Mouse (Mus musculus) forebrain, embryonic 13.5 days (tissue): Measurements from ENCODE around the gene Dnajc28. TPM values are rescaled to one million over a fixed set of nuclear protein-coding genes. Genes with fewer than 3 reads are reported as not detected.

Experiments used
- ATAC-seq: fragments of 200-750 bp; cut with Nextera tagmentation; 2 replicates; pipeline ENCODE4 v1.8.0; 2017
- H3K27ac ChIP-seq: fragments of 300-500 bp; sonication (generic); 2 replicates; pipeline ENCODE4 v1.5.1; 2015; ENCODE audit warnings: inconsistent platforms, mild to moderate bottlenecking, moderate library complexity
- H3K27me3 ChIP-seq: fragments of 300-500 bp; sonication (generic); 2 replicates; pipeline ENCODE4 v1.6.1; 2015; ENCODE audit warnings: mild to moderate bottlenecking, inconsistent platforms
- H3K36me3 ChIP-seq: fragments of 300-500 bp; sonication (generic); 2 replicates; pipeline ENCODE4 v1.6.1; 2015; ENCODE audit warnings: mild to moderate bottlenecking, inconsistent platforms; ENCODE audit not compliant: poor library complexity, severe bottlenecking
- H3K4me1 ChIP-seq: fragments of 300-500 bp; sonication (generic); 2 replicates; pipeline ENCODE4 v1.6.1; 2015; ENCODE audit warnings: inconsistent platforms
- H3K4me2 ChIP-seq: fragments of 300-500 bp; sonication (generic); 2 replicates; pipeline ENCODE4 v1.6.1; 2015; ENCODE audit warnings: inconsistent platforms, mild to moderate bottlenecking, moderate library complexity
- H3K4me3 ChIP-seq: fragments of 300-500 bp; sonication (generic); 2 replicates; pipeline ENCODE4 v1.5.1; 2015; ENCODE audit warnings: mild to moderate bottlenecking, inconsistent platforms
- H3K9ac ChIP-seq: fragments of 300-500 bp; sonication (generic); 2 replicates; pipeline ENCODE4 v1.6.1; 2015; ENCODE audit warnings: mild to moderate bottlenecking, inconsistent platforms
- H3K9me3 ChIP-seq: fragments of 300-500 bp; sonication (generic); replicated peaks from 2 replicates; pipeline ENCODE4 v1.6.1; 2016; ENCODE audit warnings: inconsistent platforms
- WGBS: fragments of 180-500 bp; shearing (Covaris S2); methylation state at CpG from one replicate; pipeline ENCODE4 v1.1.7; 2015; 5-methylcytosine and 5-hydroxymethylcytosine counted together
- polyA plus RNA-seq: library from polyadenylated mRNA; unstranded; fragments of >200 nt; fragmentation: Nextera tagmentation; extraction: Ambion mirVana; gene quantifications from 2 replicates; pipeline ENCODE4 v1.2.1, GENCODE M21; 2015

Dnajc28 gene
- polyA plus RNA-seq, 1 experiment from 2014 or later, result 7.9 TPM

DNA sequence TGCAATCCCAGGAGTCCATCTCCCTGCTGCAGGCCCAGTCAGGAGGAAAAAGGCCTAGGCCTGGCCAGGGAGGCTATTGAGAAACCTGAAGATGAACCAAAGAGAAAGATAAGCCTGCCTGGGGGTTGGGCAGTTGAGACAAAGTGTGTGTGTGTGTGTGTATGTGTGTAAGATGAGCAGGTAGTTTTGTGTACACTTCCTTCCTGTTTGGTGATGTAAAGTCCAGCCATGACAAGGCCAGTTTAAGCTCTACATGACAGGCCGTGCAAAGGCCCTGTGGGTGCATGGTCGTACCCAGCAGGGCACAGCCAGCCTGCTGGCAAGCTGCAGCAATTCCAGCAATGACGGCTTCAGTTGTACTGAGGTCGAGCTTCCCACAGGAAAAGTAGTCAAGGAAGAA lies 10.9 kb upstream of the Dnajc28 start:
- no peaks in the 10 kb centered on the region for H3K4me1 ChIP-seq
- H3K4me2 ChIP-seq, result no peak overlapping the region
- no peak overlapping the region for H3K9ac ChIP-seq
- no peak for ATAC-seq
- H3K27ac ChIP-seq, result no peak overlapping the region
- H3K4me3 ChIP-seq, result no peak overlapping the region
- 92% methylated on average over 4 of the region's 4 CpGs for WGBS
- no peaks in the 10 kb centered on the region for H3K9me3 ChIP-seq
- no peaks in the 10 kb centered on the region for H3K27me3 ChIP-seq
- H3K36me3 ChIP-seq, result peaks cover 96% of the 10 kb centered on the region

DNA sequence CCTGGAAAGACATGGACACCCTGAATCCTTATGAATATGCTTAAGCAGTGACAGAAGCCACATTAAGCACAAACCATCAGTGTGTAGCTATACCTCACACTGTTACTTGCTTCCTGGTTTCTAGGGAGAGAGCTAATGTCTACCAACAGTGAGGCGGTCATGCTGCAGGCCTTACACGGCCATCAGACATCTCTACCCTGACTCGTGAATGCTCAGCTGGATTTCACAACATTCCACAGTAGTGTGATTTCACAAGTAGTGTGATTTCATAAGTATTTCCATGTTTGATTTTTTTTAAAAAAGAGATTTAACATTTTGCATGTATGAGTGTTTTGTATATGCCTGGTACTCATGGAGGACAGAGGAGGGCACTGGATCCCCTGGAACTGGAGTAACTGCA lies 9.8 kb upstream of the Dnajc28 start:
- ATAC-seq, result no peak
- H3K27me3 ChIP-seq, result no peaks in the 10 kb centered on the region
- 94% methylated on average over 3 of the region's 3 CpGs for WGBS
- H3K4me1 ChIP-seq, result no peaks in the 10 kb centered on the region
- no peak overlapping the region for H3K27ac ChIP-seq
- no peak overlapping the region for H3K4me2 ChIP-seq
- H3K9me3 ChIP-seq, result no peaks in the 10 kb centered on the region
- no peak overlapping the region for H3K9ac ChIP-seq
- no peak overlapping the region for H3K4me3 ChIP-seq
- peaks cover 95% of the 10 kb centered on the region for H3K36me3 ChIP-seq

DNA sequence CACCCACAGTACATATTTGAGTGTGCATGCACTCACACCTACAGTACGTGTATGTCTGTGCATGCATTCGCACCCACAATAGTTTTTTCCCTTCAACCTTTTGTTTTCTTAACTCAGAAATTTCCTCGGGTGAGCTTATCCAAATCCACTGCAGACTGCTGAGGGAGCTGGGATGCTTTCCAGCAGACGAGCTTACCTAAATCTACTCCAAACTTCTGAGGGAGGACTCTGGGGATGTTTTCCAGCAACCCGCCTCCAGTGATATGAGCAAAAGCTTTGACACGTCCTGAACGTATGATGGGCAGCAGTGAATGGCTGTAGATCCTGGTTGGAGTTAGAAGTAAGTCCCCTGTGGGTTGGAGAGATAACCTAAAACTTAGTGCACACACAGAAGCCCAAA lies 9.0 kb upstream of the Dnajc28 start:
- 90% methylated on average over 7 of the region's 7 CpGs for WGBS
- H3K9me3 ChIP-seq, result no peaks in the 10 kb centered on the region
- no peak overlapping the region for H3K27ac ChIP-seq
- peaks cover 97% of the 10 kb centered on the region for H3K36me3 ChIP-seq
- H3K9ac ChIP-seq, result no peak overlapping the region
- no peaks in the 10 kb centered on the region for H3K4me1 ChIP-seq
- no peaks in the 10 kb centered on the region for H3K27me3 ChIP-seq
- ATAC-seq, result no peak
- H3K4me2 ChIP-seq, result no peak overlapping the region
- no peak overlapping the region for H3K4me3 ChIP-seq

DNA sequence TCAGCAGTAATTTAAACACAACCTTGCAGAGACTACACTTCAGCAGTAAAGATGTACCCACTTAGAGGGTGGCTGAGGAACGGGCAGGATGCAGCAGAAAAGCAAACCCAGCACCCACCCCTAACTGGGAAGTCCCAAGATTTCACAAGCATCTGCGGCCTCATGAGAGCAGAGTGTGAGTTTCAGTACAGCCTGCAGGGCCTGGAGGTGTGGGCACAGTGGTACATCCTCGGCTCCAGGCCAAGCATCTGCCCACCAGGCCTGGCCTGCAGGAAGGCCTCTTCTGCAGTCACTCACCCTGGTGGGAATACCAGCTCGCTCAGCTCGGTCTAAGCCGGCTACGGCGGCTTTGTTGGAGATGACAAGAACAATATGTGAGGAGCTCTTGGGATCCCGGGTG lies 4.2 kb upstream of the Dnajc28 start:
- no peak overlapping the region for H3K4me2 ChIP-seq
- WGBS, result 88% methylated on average over 9 of the region's 9 CpGs
- no peaks in the 10 kb centered on the region for H3K27me3 ChIP-seq

DNA sequence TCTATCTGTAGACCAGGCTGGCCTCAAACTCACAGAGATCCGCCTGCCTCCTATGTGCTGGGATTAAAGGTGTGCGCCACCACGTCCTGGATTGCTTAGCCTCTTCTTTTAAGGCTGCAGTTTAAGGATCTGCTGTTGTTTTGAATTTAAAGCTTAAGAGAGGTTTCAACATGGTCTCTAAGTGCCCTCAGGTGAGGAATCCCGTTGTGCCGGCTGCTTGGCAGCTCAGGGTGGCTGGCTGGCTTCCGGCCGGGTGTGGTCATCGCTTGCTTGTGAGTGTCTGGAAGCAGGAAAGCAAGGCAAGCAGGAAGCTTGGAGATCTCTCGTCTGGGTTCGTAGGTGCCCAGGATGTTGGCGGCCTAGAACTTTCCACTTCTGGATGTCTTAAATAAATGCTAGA lies 2.2 kb upstream of the Dnajc28 start:
- Histone ChIP-seq H3K36me3 (peaks cover 62% of the 10 kb centered on the region), H3K27ac (no peak overlapping the region), H3K4me1 (peaks cover 8% of the 10 kb centered on the region; the same call in 1 of the 2 replicates), H3K4me3 (no peak overlapping the region), H3K9ac (no peak overlapping the region), H3K4me2 (no peak overlapping the region), H3K9me3 (no peaks in the 10 kb centered on the region), H3K27me3 (no peaks in the 10 kb centered on the region)
- WGBS, result 93% methylated on average over 11 of the region's 11 CpGs
- no peak for ATAC-seq

More for the DNA sequence above, 4.2 kb upstream of the Dnajc28 start:
- H3K9me3 ChIP-seq, result no peaks in the 10 kb centered on the region
- H3K27ac ChIP-seq, result no peak overlapping the region
- H3K4me1 ChIP-seq, result peaks cover 3% of the 10 kb centered on the region; the same call in 1 of the 2 replicates
- ATAC-seq, result no peak
- no peak overlapping the region for H3K9ac ChIP-seq
- peaks cover 82% of the 10 kb centered on the region for H3K36me3 ChIP-seq
- H3K4me3 ChIP-seq, result no peak overlapping the region

- H3K9me3 ChIP-seq, result no peaks in the 10 kb centered on the region
- H3K27me3 ChIP-seq, result no peaks in the 10 kb centered on the region
- 94% methylated on average over 5 of the region's 5 CpGs for WGBS
- no peak overlapping the region for H3K9ac ChIP-seq
- ATAC-seq, result no peak
- H3K4me3 ChIP-seq, result no peak overlapping the region
- H3K27ac ChIP-seq, result no peak overlapping the region
- peaks cover 54% of the 10 kb centered on the region for H3K36me3 ChIP-seq
- H3K4me2 ChIP-seq, result no peak overlapping the region
- H3K4me1 ChIP-seq, result peaks cover 8% of the 10 kb centered on the region; the same call in 1 of the 2 replicates
Measured at GRCm38 (mm10) chr16:91620185-91620584, 1.4 kb upstream of the Dnajc28 start.

- H3K4me1 ChIP-seq, result peaks cover 8% of the 10 kb centered on the region; the same call in 1 of the 2 replicates
- no peaks in the 10 kb centered on the region for H3K36me3 ChIP-seq
- H3K4me3 ChIP-seq, result no peak overlapping the region
- no peak overlapping the region for H3K4me2 ChIP-seq
- 87% methylated on average over 6 of the region's 6 CpGs for WGBS
- H3K27me3 ChIP-seq, result no peaks in the 10 kb centered on the region
- no peaks in the 10 kb centered on the region for H3K9me3 ChIP-seq
- no peak overlapping the region for H3K27ac ChIP-seq
- H3K9ac ChIP-seq, result no peak overlapping the region
- no peak for ATAC-seq
Measured at GRCm38 (mm10) chr16:91614552-91614951, 4.3 kb downstream of the Dnajc28 start.

DNA sequence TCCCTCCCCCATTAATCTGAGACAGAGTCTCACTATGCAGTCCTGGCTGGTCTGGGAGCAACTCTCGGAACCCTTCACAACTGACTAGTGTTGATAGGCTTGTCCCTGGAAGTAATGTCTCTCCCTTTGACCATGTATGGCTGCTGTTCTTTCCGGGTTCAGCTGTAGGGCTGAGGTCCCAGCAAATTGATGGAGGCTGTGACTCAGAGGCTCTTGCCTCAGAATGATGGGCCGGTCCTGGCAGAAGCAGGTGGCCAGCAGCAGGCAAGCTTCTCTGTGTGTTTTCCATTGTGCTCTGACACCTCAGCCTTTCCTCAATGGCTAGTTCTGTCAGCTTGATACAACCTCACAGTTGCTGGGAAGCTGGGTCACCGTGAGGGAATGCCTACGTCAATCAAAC lies 6.3 kb downstream of the Dnajc28 start:
- Histone ChIP-seq H3K27ac (no peak overlapping the region), H3K27me3 (no peaks in the 10 kb centered on the region), H3K36me3 (no peaks in the 10 kb centered on the region), H3K4me1 (no peaks in the 10 kb centered on the region), H3K4me3 (no peak overlapping the region), H3K9me3 (no peaks in the 10 kb centered on the region), H3K9ac (no peak overlapping the region), H3K4me2 (no peak overlapping the region)
- ATAC-seq, result no peak
- 74% methylated on average over 5 of the region's 5 CpGs for WGBS

GRCm38 (mm10) chr16:91611248-91611647 lies 7.6 kb downstream of the Dnajc28 start:
- H3K4me1 ChIP-seq, result no peaks in the 10 kb centered on the region
- no peaks in the 10 kb centered on the region for H3K9me3 ChIP-seq
- ATAC-seq, result no peak
- WGBS, result 69% methylated on average over 11 of the region's 11 CpGs
- no peaks in the 10 kb centered on the region for H3K36me3 ChIP-seq
- no peak overlapping the region for H3K27ac ChIP-seq
- H3K4me3 ChIP-seq, result no peak overlapping the region
- no peaks in the 10 kb centered on the region for H3K27me3 ChIP-seq
- no peak overlapping the region for H3K9ac ChIP-seq
- no peak overlapping the region for H3K4me2 ChIP-seq

GRCm38 (mm10) chr16:91609501-91610245 lies 9.2 kb downstream of the Dnajc28 start:
- Histone ChIP-seq H3K9me3 (no peaks in the 10 kb centered on the region), H3K27me3 (no peaks in the 10 kb centered on the region), H3K4me3 (no peak overlapping the region), H3K9ac (no peak overlapping the region), H3K36me3 (no peaks in the 10 kb centered on the region), H3K27ac (no peak overlapping the region), H3K4me2 (no peak overlapping the region), H3K4me1 (no peaks in the 10 kb centered on the region)
- WGBS, result 87% methylated on average over 9 of the region's 9 CpGs
- no peak for ATAC-seq

DNA sequence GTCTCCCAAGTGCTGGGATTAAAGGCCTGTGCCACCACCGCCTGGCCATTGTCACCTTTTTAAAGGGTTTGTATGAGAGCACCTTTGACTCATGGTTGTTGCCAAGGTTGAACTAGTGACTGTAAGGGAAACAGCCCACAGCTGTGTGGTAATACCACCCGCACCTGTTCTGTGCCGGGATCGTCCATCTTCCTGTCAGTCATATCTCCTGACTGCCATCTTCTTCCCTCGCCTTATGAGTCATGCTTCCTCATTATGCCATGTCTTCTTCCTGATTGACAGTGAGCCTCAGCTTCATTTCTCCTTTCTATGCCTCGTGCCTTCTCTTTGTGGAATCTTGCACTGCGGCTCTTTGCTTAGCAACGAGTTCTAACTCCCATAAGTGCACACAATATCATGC lies 11.9 kb downstream of the Dnajc28 start:
- H3K9ac ChIP-seq, result no peak overlapping the region
- 88% methylated on average over 8 of the region's 8 CpGs for WGBS
- H3K4me2 ChIP-seq, result no peak overlapping the region
- no peaks in the 10 kb centered on the region for H3K27me3 ChIP-seq
- no peak for ATAC-seq
- H3K36me3 ChIP-seq, result no peaks in the 10 kb centered on the region
- no peaks in the 10 kb centered on the region for H3K9me3 ChIP-seq
- H3K27ac ChIP-seq, result no peak overlapping the region
- no peaks in the 10 kb centered on the region for H3K4me1 ChIP-seq
- no peak overlapping the region for H3K4me3 ChIP-seq

GRCm38 (mm10) chr16:91605156-91605555 lies 13.7 kb downstream of the Dnajc28 start:
- Histone ChIP-seq H3K4me1 (no peaks in the 10 kb centered on the region), H3K4me3 (no peak overlapping the region), H3K9me3 (no peaks in the 10 kb centered on the region), H3K36me3 (no peaks in the 10 kb centered on the region), H3K27me3 (0 out of 2 replicates have a peak, but pooled peaks cover 3% of the 10 kb centered on the region), H3K27ac (no peak overlapping the region), H3K9ac (no peak overlapping the region), H3K4me2 (no peak overlapping the region)
- 72% methylated on average over 6 of the region's 6 CpGs for WGBS
- no peak for ATAC-seq

GRCm38 (mm10) chr16:91601693-91602092 lies 17.1 kb downstream of the Dnajc28 start:
- no peak for ATAC-seq
- Histone ChIP-seq H3K4me2 (no peak overlapping the region), H3K9ac (no peak overlapping the region), H3K9me3 (no peaks in the 10 kb centered on the region), H3K27ac (no peak overlapping the region), H3K27me3 (peaks cover 11% of the 10 kb centered on the region), H3K4me3 (no peak overlapping the region), H3K4me1 (peaks cover 3% of the 10 kb centered on the region), H3K36me3 (no peaks in the 10 kb centered on the region)
- 80% methylated on average over 9 of the region's 9 CpGs for WGBS
